Mouse (Mus musculus) embryonic fibroblast, embryonic 13.5 days (primary cell): ENCODE data around the gene Hoxa5.

Experiments
- CTCF ChIP-seq: IDR thresholded peaks from 2 replicates; pipeline ENCODE4 v1.5.1; 2011; ENCODE audit warnings: mild to moderate bottlenecking, control low read depth, low read length, moderate library complexity, borderline replicate concordance; ENCODE audit not compliant: insufficient read depth
- POLR2A ChIP-seq: IDR thresholded peaks from 2 replicates; pipeline ENCODE4 v1.6.1; 2011; ENCODE audit warnings: low read depth, mild to moderate bottlenecking, control low read depth, low read length, moderate library complexity

GRCm38 (mm10) chr6:52185834-52186233 lies 18.6 kb downstream of the Hoxa5 start:
- TF ChIP-seq CTCF: no peak
- no peak for TF ChIP-seq POLR2A
